Mouse (Mus musculus): ENCODE data around the gene Ythdf2. TPM values are rescaled to one million over a fixed set of nuclear protein-coding genes. Genes with fewer than 3 reads are reported as not detected.
A peak's percentile ranks its signal among the peaks of the same experiment; 100 is the strongest.

Ythdf2 gene
- polyA plus RNA-seq, 1 experiment from 2014 or later, result 87.7 TPM

GRCm38 (mm10) chr4:132166350-132167290 lies 45.5 kb downstream of the Ythdf2 start:
- H3K4me2 ChIP-seq (ENCODE audit: low read length), result no peak overlapping the region
- no peaks in the 10 kb centered on the region for H3K27me3 ChIP-seq (ENCODE audit: insufficient read depth, low read length)
- peak; percentile 42 for DNase-seq (ENCODE audit: low spot score)

GRCm38 (mm10) chr4:132165691-132166090 lies 46.4 kb downstream of the Ythdf2 start:
- ATAC-seq (replicated peaks; ENCODE audit: low FRiP score, low read depth) (no peak), DNase-seq (ENCODE audit: low spot score) (no peak)
- Histone ChIP-seq H3K4me2 (ENCODE audit: low read length) (no peak overlapping the region), H3K36me3 (ENCODE audit: insufficient read depth, low read length) (no peaks in the 10 kb centered on the region), H3K9me3 (replicated peaks; ENCODE audit: low read length) (no peaks in the 10 kb centered on the region), H3K4me1 (replicated peaks; ENCODE audit: insufficient read depth, low read length) (no peaks in the 10 kb centered on the region), H3K27me3 (ENCODE audit: insufficient read depth, low read length) (no peaks in the 10 kb centered on the region), H3K4me3 (replicated peaks; ENCODE audit: low read depth, low read length) (no peak overlapping the region), H3K27ac (no peak overlapping the region), H3K9ac (ENCODE audit: low read depth, low read length) (no peak overlapping the region)
- TF ChIP-seq CTCF (IDR thresholded peaks at IDR 0.05; ENCODE audit: low read depth), result no peak
- 41% methylated on average over 14 of the region's 14 CpGs for WGBS

More at GRCm38 (mm10) chr4:132166350-132167290, 45.5 kb downstream of the Ythdf2 start:
- Histone ChIP-seq H3K9me3 (replicated peaks; ENCODE audit: low read length) (no peaks in the 10 kb centered on the region), H3K36me3 (ENCODE audit: insufficient read depth, low read length) (no peaks in the 10 kb centered on the region), H3K4me1 (replicated peaks; ENCODE audit: insufficient read depth, low read length) (no peaks in the 10 kb centered on the region), H3K27ac (no peak overlapping the region), H3K9ac (ENCODE audit: low read depth, low read length) (no peak overlapping the region), H3K4me3 (replicated peaks; ENCODE audit: low read depth, low read length) (no peak overlapping the region)
- no peak for TF ChIP-seq CTCF (IDR thresholded peaks at IDR 0.05; ENCODE audit: low read depth)
- ATAC-seq (replicated peaks; ENCODE audit: low FRiP score, low read depth), result no peak
- WGBS, result 46% methylated on average over 16 of the region's 16 CpGs

- Histone ChIP-seq H3K4me2 (ENCODE audit: low read length) (no peak overlapping the region), H3K36me3 (ENCODE audit: insufficient read depth, low read length) (no peaks in the 10 kb centered on the region), H3K4me1 (replicated peaks; ENCODE audit: insufficient read depth, low read length) (no peaks in the 10 kb centered on the region), H3K9ac (ENCODE audit: low read depth, low read length) (no peak overlapping the region), H3K4me3 (replicated peaks; ENCODE audit: low read depth, low read length) (no peak overlapping the region), H3K27me3 (ENCODE audit: insufficient read depth, low read length) (no peaks in the 10 kb centered on the region), H3K27ac (no peak overlapping the region), H3K9me3 (replicated peaks; ENCODE audit: low read length) (no peaks in the 10 kb centered on the region)
- ATAC-seq (replicated peaks; ENCODE audit: low FRiP score, low read depth) (no peak), DNase-seq (ENCODE audit: low spot score) (no peak)
- no peak for TF ChIP-seq CTCF (IDR thresholded peaks at IDR 0.05; ENCODE audit: low read depth)
- WGBS, result 48% methylated on average over 12 of the region's 12 CpGs
These were observed 55.0 kb downstream of the Ythdf2 start for GRCm38 (mm10) chr4:132156941-132157622.

- H3K9ac ChIP-seq (ENCODE audit: low read depth, low read length), result no peak overlapping the region
- DNase-seq (ENCODE audit: low spot score) (peak; percentile 28), ATAC-seq (replicated peaks; ENCODE audit: low FRiP score, low read depth) (no peak)
- H3K36me3 ChIP-seq (ENCODE audit: insufficient read depth, low read length), result no peaks in the 10 kb centered on the region
- H3K27me3 ChIP-seq (ENCODE audit: insufficient read depth, low read length), result no peaks in the 10 kb centered on the region
- TF ChIP-seq CTCF (IDR thresholded peaks at IDR 0.05; ENCODE audit: low read depth), result no peak
- no peak overlapping the region for H3K4me3 ChIP-seq (replicated peaks; ENCODE audit: low read depth, low read length)
- no peak overlapping the region for H3K4me2 ChIP-seq (ENCODE audit: low read length)
- whole genome bisulfite sequencing, result 4% methylated on average over 6 of the region's 6 CpGs
- no peak overlapping the region for H3K27ac ChIP-seq
- H3K4me1 ChIP-seq (replicated peaks; ENCODE audit: insufficient read depth, low read length), result no peaks in the 10 kb centered on the region
- H3K9me3 ChIP-seq (replicated peaks; ENCODE audit: low read length), result no peaks in the 10 kb centered on the region
These were observed 57.0 kb downstream of the Ythdf2 start for GRCm38 (mm10) chr4:132154877-132155670.

- Histone ChIP-seq H3K4me3 (replicated peaks; ENCODE audit: low read depth, low read length) (no peak overlapping the region), H3K4me1 (replicated peaks; ENCODE audit: insufficient read depth, low read length) (no peaks in the 10 kb centered on the region), H3K9ac (ENCODE audit: low read depth, low read length) (no peak overlapping the region), H3K4me2 (ENCODE audit: low read length) (no peak overlapping the region), H3K27ac (no peak overlapping the region), H3K27me3 (ENCODE audit: insufficient read depth, low read length) (no peaks in the 10 kb centered on the region), H3K9me3 (replicated peaks; ENCODE audit: low read length) (no peaks in the 10 kb centered on the region), H3K36me3 (ENCODE audit: insufficient read depth, low read length) (no peaks in the 10 kb centered on the region)
- WGBS, result 72% methylated on average over 1 of the region's 1 CpGs
- TF ChIP-seq CTCF (IDR thresholded peaks at IDR 0.05; ENCODE audit: low read depth), result no peak
- ATAC-seq (replicated peaks; ENCODE audit: low FRiP score, low read depth), result no peak
- DNase-seq (ENCODE audit: low spot score), result no peak
These were observed 60.4 kb downstream of the Ythdf2 start for GRCm38 (mm10) chr4:132151673-132152072.

GRCm38 (mm10) chr4:132146201-132146600 lies 65.9 kb downstream of the Ythdf2 start:
- H3K9me3 ChIP-seq (replicated peaks; ENCODE audit: low read length), result no peaks in the 10 kb centered on the region
- H3K27ac ChIP-seq, result no peak overlapping the region
- DNase-seq (ENCODE audit: low spot score), result no peak
- TF ChIP-seq CTCF (IDR thresholded peaks at IDR 0.05; ENCODE audit: low read depth), result peak; percentile 52
- WGBS, result 73% methylated on average over 5 of the region's 5 CpGs
- H3K27me3 ChIP-seq (ENCODE audit: insufficient read depth, low read length), result peaks cover 22% of the 10 kb centered on the region
- no peak overlapping the region for H3K9ac ChIP-seq (ENCODE audit: low read depth, low read length)
- H3K4me2 ChIP-seq (ENCODE audit: low read length), result no peak overlapping the region
- H3K4me3 ChIP-seq (replicated peaks; ENCODE audit: low read depth, low read length), result no peak overlapping the region
- no peaks in the 10 kb centered on the region for H3K36me3 ChIP-seq (ENCODE audit: insufficient read depth, low read length)
- H3K4me1 ChIP-seq (replicated peaks; ENCODE audit: insufficient read depth, low read length), result no peaks in the 10 kb centered on the region; the same call in 1 of the 2 replicates
- ATAC-seq (replicated peaks; ENCODE audit: low FRiP score, low read depth), result no peak
